Mouse (Mus musculus): ENCODE results near the gene Ubl7. TPM values are rescaled to one million over a fixed set of nuclear protein-coding genes. Genes with fewer than 3 reads are reported as not detected.

Ubl7 gene
- polyA plus RNA-seq, 1 experiment = 146 TPM

DNA sequence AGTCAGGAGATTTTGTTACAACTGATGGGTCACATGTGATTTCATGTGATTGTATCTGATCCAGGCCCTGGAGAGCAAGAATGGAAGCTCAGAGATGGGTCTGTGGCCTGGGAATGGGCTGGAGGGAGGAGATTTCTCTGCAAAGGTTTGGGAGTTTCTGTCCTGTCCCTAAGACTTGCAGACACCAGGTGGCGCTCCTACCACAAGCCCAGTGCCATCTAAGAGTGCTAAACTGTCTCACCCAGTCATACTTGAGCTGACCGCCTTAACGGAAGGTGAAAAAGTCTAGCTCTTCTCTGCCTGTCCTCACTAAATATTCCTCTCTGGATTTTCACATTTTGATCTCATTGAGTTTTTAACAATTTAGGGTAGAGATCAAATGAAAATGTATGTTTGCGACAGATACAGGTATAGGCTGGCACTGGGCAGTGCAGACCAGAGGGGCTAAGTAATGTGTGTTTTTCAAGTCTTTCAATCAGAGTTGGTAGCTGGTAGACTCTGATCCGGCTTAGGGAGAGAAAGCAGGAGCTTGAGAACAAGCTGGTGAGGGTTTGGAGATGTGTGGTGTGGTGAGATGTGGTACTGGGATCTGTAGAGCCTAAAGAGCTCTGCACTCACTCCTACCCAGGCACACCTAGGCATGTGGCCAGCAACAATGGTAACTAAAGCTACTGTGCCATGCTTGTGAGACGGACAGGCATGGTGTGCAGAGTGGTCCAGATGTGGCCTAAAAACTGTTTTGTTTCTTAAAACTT is 25.1 kb downstream of the Ubl7 start:
- no peak overlapping the region for H3K4me3 ChIP-seq (ENCODE audit: low read depth, low read length)
- 29% methylated on average over 6 of the region's 6 CpGs for WGBS
- peak; percentile 89; the same call in 1 of the 2 replicates for TF ChIP-seq CTCF (IDR thresholded peaks at IDR 0.05; ENCODE audit: extremely low read depth, insufficient read length, insufficient replicate concordance, low read depth, low read length)
- no peak for TF ChIP-seq POLR2A (IDR thresholded peaks at IDR 0.05; ENCODE audit: low read depth, low read length)

DNA sequence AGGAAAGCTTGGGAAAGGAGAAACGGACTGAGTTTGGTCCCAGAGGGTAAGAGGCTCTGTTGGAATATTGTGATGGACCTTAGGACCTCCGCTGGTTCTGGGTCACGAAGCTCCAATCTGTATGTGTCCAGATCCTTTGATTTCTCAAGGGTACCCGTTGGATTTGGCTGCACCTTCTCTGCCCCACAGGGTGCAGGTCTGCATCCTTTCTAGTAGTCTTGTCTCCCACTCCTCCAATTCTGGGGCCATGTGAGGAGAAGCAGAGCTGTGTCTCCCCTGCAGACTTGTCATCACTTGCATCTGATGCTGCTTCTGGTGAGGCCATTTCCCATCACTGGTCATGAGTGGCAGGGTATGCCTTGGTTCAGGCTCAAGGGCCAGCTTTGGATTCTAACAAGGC is 26.4 kb downstream of the Ubl7 start:
- WGBS = 91% methylated on average over 4 of the region's 4 CpGs

More for the DNA sequence above, 25.1 kb downstream of the Ubl7 start:
- Histone ChIP-seq H3K27ac (ENCODE audit: insufficient read depth, low read depth, low read length) (no peak overlapping the region), H3K27me3 (ENCODE audit: control insufficient read depth, insufficient read depth, low read length) (no peaks in the 10 kb centered on the region), H3K36me3 (ENCODE audit: control insufficient read depth, insufficient read depth, low read length) (no peaks in the 10 kb centered on the region), H3K4me1 (ENCODE audit: control insufficient read depth, insufficient read depth, insufficient read length, low read length) (no peaks in the 10 kb centered on the region; the same call in 1 of the 2 replicates)

DNA sequence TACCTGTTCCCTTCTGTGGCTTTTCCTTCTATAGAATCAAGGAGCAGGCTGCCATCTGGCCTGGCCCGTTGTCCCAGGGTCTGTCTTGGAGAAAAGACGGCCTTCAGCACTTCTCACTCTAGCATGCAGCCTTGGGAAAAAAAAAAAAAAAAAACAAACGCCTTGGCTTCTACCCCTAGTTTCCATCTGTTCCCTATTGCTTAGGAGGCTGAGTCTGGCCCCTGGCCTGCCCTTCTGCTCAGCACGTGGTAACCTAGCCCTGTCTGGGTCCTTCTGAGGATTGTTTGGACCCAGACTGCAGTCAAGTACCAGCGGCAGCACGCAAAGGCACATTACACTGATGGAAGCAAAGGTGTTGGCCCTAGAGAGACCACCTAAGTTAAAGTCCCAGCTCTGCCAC is 26.9 kb downstream of the Ubl7 start:
- peaks cover 4% of the 10 kb centered on the region for H3K4me1 ChIP-seq (ENCODE audit: control insufficient read depth, insufficient read depth, insufficient read length, low read length)
- H3K27ac ChIP-seq (ENCODE audit: insufficient read depth, low read depth, low read length) = no peak overlapping the region
- WGBS = 69% methylated on average over 6 of the region's 6 CpGs
- no peak overlapping the region for H3K4me3 ChIP-seq (ENCODE audit: low read depth, low read length)
- H3K36me3 ChIP-seq (ENCODE audit: control insufficient read depth, insufficient read depth, low read length) = no peaks in the 10 kb centered on the region
- no peak for TF ChIP-seq POLR2A (IDR thresholded peaks at IDR 0.05; ENCODE audit: low read depth, low read length)
- no peak for TF ChIP-seq CTCF (IDR thresholded peaks at IDR 0.05; ENCODE audit: extremely low read depth, insufficient read length, insufficient replicate concordance, low read depth, low read length)
- H3K27me3 ChIP-seq (ENCODE audit: control insufficient read depth, insufficient read depth, low read length) = no peaks in the 10 kb centered on the region

More for the DNA sequence above, 26.4 kb downstream of the Ubl7 start:
- H3K27ac ChIP-seq (ENCODE audit: insufficient read depth, low read depth, low read length) = no peak overlapping the region
- no peaks in the 10 kb centered on the region for H3K36me3 ChIP-seq (ENCODE audit: control insufficient read depth, insufficient read depth, low read length)
- TF ChIP-seq POLR2A (IDR thresholded peaks at IDR 0.05; ENCODE audit: low read depth, low read length) (no peak), CTCF (IDR thresholded peaks at IDR 0.05; ENCODE audit: extremely low read depth, insufficient read length, insufficient replicate concordance, low read depth, low read length) (no peak)
- H3K4me1 ChIP-seq (ENCODE audit: control insufficient read depth, insufficient read depth, insufficient read length, low read length) = peaks cover 2% of the 10 kb centered on the region; the same call in 1 of the 2 replicates
- H3K27me3 ChIP-seq (ENCODE audit: control insufficient read depth, insufficient read depth, low read length) = no peaks in the 10 kb centered on the region
- H3K4me3 ChIP-seq (ENCODE audit: low read depth, low read length) = no peak overlapping the region

GRCm38 (mm10) chr9:57938225-57939055 is 27.7 kb downstream of the Ubl7 start:
- Histone ChIP-seq H3K27me3 (ENCODE audit: control insufficient read depth, insufficient read depth, low read length) (no peaks in the 10 kb centered on the region), H3K4me1 (ENCODE audit: control insufficient read depth, insufficient read depth, insufficient read length, low read length) (peaks cover 8% of the 10 kb centered on the region), H3K36me3 (ENCODE audit: control insufficient read depth, insufficient read depth, low read length) (no peaks in the 10 kb centered on the region), H3K4me3 (ENCODE audit: low read depth, low read length) (no peak overlapping the region), H3K27ac (ENCODE audit: insufficient read depth, low read depth, low read length) (no peak overlapping the region)
- no peak for TF ChIP-seq POLR2A (IDR thresholded peaks at IDR 0.05; ENCODE audit: low read depth, low read length)
- TF ChIP-seq CTCF (IDR thresholded peaks at IDR 0.05; ENCODE audit: extremely low read depth, insufficient read length, insufficient replicate concordance, low read depth, low read length) = no peak
- 70% methylated on average over 5 of the region's 5 CpGs for WGBS

DNA sequence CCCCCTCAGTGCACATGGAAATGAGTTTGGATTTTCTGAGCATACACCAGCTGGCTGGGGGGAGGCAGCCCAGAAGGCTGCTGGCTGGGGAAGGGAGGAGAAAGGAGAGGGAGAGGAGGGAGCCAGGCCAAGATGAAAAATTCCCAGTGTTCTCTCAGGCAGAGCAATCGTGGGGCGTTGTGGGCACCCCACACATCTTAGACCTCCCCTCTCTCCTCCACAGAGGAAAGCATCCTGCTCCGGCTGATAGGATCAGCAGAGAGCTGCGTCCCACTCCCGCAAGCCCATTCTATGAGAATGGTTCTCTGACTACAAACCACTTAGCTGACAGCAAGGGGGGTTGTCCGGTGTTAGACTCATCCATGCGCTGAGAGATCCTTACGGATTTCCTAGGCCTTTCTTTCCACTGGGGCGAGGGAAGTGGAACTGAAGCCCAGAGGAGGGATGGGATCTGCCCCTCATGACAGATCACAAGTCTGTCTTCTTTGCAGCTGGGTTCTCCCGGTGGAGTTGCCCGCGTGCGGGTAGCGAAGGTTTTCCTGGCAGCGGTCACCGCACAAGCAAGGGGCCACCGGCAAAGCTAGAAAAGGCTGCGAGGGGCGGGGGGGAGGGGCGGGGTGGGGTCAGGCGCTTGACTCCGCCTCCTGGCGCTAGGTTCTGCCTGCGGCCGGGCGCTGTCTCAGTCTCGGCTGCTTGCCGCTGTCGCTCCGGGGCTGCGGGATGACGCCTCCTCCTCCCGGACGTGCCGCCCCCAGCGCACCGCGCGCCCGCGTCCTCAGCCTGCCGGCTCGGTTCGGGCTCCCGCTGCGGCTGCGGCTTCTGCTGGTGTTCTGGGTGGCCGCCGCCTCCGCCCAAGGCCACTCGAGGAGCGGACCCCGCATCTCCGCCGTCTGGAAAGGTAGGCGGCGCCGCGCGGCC is 28.9 kb downstream of the Ubl7 start, which contains the start of gene Sema7a:
Sema7a (plus strand) TSS at position 682 of the 918 bp plus-strand sequence.
- TF ChIP-seq CTCF (IDR thresholded peaks at IDR 0.05; ENCODE audit: extremely low read depth, insufficient read length, insufficient replicate concordance, low read depth, low read length) (no peak), POLR2A (IDR thresholded peaks at IDR 0.05; ENCODE audit: low read depth, low read length) (peak; percentile 88)
- Histone ChIP-seq H3K27me3 (ENCODE audit: control insufficient read depth, insufficient read depth, low read length) (no peaks in the 10 kb centered on the region), H3K27ac (ENCODE audit: insufficient read depth, low read depth, low read length) (0 out of 2 replicates have a peak within 1 kb of the TSS, but pooled peaks have one; percentile 3), H3K4me1 (ENCODE audit: control insufficient read depth, insufficient read depth, insufficient read length, low read length) (peaks cover 15% of the 10 kb centered on the region), H3K4me3 (ENCODE audit: low read depth, low read length) (peak within 1 kb of the TSS; percentile 90), H3K36me3 (ENCODE audit: control insufficient read depth, insufficient read depth, low read length) (no peaks in the 10 kb centered on the region)
- 4% methylated on average over 50 of the region's 60 CpGs for WGBS

- no peak for TF ChIP-seq POLR2A (IDR thresholded peaks at IDR 0.05; ENCODE audit: low read depth, low read length)
- no peak for TF ChIP-seq CTCF (IDR thresholded peaks at IDR 0.05; ENCODE audit: extremely low read depth, insufficient read length, insufficient replicate concordance, low read depth, low read length)
- Histone ChIP-seq H3K4me3 (ENCODE audit: low read depth, low read length) (peak overlapping the region; percentile 90), H3K36me3 (ENCODE audit: control insufficient read depth, insufficient read depth, low read length) (no peaks in the 10 kb centered on the region), H3K27ac (ENCODE audit: insufficient read depth, low read depth, low read length) (0 out of 2 replicates have a peak overlapping the region, but pooled peaks have one; percentile 3), H3K27me3 (ENCODE audit: control insufficient read depth, insufficient read depth, low read length) (no peaks in the 10 kb centered on the region), H3K4me1 (ENCODE audit: control insufficient read depth, insufficient read depth, insufficient read length, low read length) (peaks cover 21% of the 10 kb centered on the region)
- under 1% methylated on average over 44 of the region's 44 CpGs for WGBS
Measured at GRCm38 (mm10) chr9:57940349-57940794, 29.6 kb downstream of the Ubl7 start.

Measured in small intestine, adult 2 months (tissue).